In genomic region chr12:102524760-102525159, GRCm38 (mm10) we compare ENCODE assay signal across 8 mouse cellular contexts. TPM values are rescaled to one million over a fixed set of nuclear protein-coding genes. Genes with fewer than 3 reads are reported as not detected.
DNase-seq lines count a peak whose midpoint lies in the region; ATAC-seq and TF ChIP-seq lines count a peak whose summit lies in the region.

No protein-coding gene starts in this region.

- no peak overlapping the region for H3K4me3 ChIP-seq in limb, embryonic 11.5 days (ENCODE audit: low read depth, low read length)
- no peak overlapping the region for H3K4me3 ChIP-seq in limb, embryonic 10.5 days
- H3K4me3 ChIP-seq in cerebellum, adult 2 months (replicated peaks; ENCODE audit: insufficient read depth, low read depth, low read length) = no peak overlapping the region

- 16% methylated on average over 6 of the region's 6 CpGs for WGBS in limb, embryonic 11.5 days
- WGBS in limb, embryonic 10.5 days = 23% methylated on average over 6 of the region's 6 CpGs
- WGBS in cerebellum, adult 2 months = 24% methylated on average over 6 of the region's 6 CpGs

- H3K36me3 ChIP-seq in limb, embryonic 11.5 days (ENCODE audit: control insufficient read depth, insufficient read depth, low read length) = no peaks in the 10 kb centered on the region
- H3K36me3 ChIP-seq in limb, embryonic 10.5 days = no peaks in the 10 kb centered on the region

- peaks cover 23% of the 10 kb centered on the region for H3K27me3 ChIP-seq in limb, embryonic 11.5 days (ENCODE audit: control insufficient read depth, insufficient read depth, low read length)
- peaks cover 71% of the 10 kb centered on the region for H3K27me3 ChIP-seq in limb, embryonic 10.5 days (ENCODE audit: low read depth, poor library complexity, severe bottlenecking)
- H3K27me3 ChIP-seq in cerebellum, adult 2 months (ENCODE audit: control insufficient read depth, insufficient read depth, low read length) = no peaks in the 10 kb centered on the region

- H3K4me1 ChIP-seq in limb, embryonic 11.5 days (ENCODE audit: control insufficient read depth, insufficient read depth, low read length) = no peaks in the 10 kb centered on the region
- H3K4me1 ChIP-seq in limb, embryonic 10.5 days = peaks cover 8% of the 10 kb centered on the region
- H3K4me1 ChIP-seq in cerebellum, adult 2 months (ENCODE audit: control insufficient read depth, insufficient read depth, low read length) = 0 out of 2 replicates have a peak, but pooled peaks cover 3% of the 10 kb centered on the region

- ATAC-seq in limb, embryonic 11.5 days (ENCODE audit: insufficient number of reproducible peaks, low FRiP score, low TSS enrichment, low read depth) = no peak
- peak; percentile 55 for ATAC-seq in granulocyte monocyte progenitor cell, adult 5-6 weeks (replicated peaks; ENCODE audit: poor library complexity, severe bottlenecking)

- peak; percentile 47 for DNase-seq in limb, embryonic 11.5 days (ENCODE audit: low spot score)
- no peak for DNase-seq in limb, embryonic 10.5 days (ENCODE audit: low spot score)
- DNase-seq in MEL-GATA-1-ER (ENCODE audit: extremely low read depth, low read depth) = peak; percentile 46
- peak; percentile 32 to 49 for DNase-seq in cerebellum, adult 2 months
- peak; percentile 56 for DNase-seq in lung, postnatal 10 days
- DNase-seq in spleen, adult 18-20 months = no peak
- no peak for DNase-seq in layer of hippocampus, adult 11-12 months (ENCODE audit: low spot score)

- no peak for TF ChIP-seq POLR2A in cerebellum, adult 2 months (IDR thresholded peaks at IDR 0.05; ENCODE audit: borderline replicate concordance, insufficient read depth, low read length)

- H3K9ac ChIP-seq in limb, embryonic 11.5 days (ENCODE audit: low read length) = no peak overlapping the region

- TF ChIP-seq CTCF in cerebellum, adult 2 months (IDR thresholded peaks at IDR 0.05; ENCODE audit: borderline replicate concordance, insufficient read depth, low read depth, low read length) = peak; percentile 56; the same call in 1 of the 2 replicates

- H3K27ac ChIP-seq in limb, embryonic 11.5 days (replicated peaks; ENCODE audit: low read depth, low read length) = no peak overlapping the region
- no peak overlapping the region for H3K27ac ChIP-seq in limb, embryonic 10.5 days
- no peak overlapping the region for H3K27ac ChIP-seq in cerebellum, adult 2 months (ENCODE audit: insufficient read depth, low read length)

- H3K9me3 ChIP-seq in limb, embryonic 11.5 days (ENCODE audit: control insufficient read depth, low read length) = no peaks in the 10 kb centered on the region
- H3K9me3 ChIP-seq in limb, embryonic 10.5 days (replicated peaks) = no peaks in the 10 kb centered on the region

- H3K4me2 ChIP-seq in limb, embryonic 11.5 days (ENCODE audit: low read depth, severe bottlenecking) = no peak overlapping the region

RNA-seq across cellular contexts. Expression of gene Chga, which starts 30.0 kb away (rescaled TPM):
- 0.20 and 0.23 TPM in 2 replicates for polyA plus RNA-seq in limb, embryonic 11.5 days (2014; fragmentation: Nextera tagmentation; extraction: Ambion mirVana)
- 0.15 and 0.23 TPM in 2 replicates for polyA plus RNA-seq in limb, embryonic 10.5 days (2016; fragmentation: Nextera tagmentation; extraction: Ambion mirVana)
- 187 and 216 TPM in 2 replicates for polyA plus RNA-seq in cerebellum, adult 2 months (2012; rRNA removed)
- total RNA-seq in granulocyte monocyte progenitor cell, adult 5-6 weeks (2014; fragmentation: Nextera tagmentation) = not detected in 2 replicates
- total RNA-seq in granulocyte monocyte progenitor cell, adult 5-6 weeks (2017) = not detected in 2 replicates

RNA-seq across cellular contexts. Expression of gene Golga5, which starts 55.8 kb away (rescaled TPM):
- 36.0 and 36.6 TPM in 2 replicates for polyA plus RNA-seq in limb, embryonic 11.5 days (2014; fragmentation: Nextera tagmentation; extraction: Ambion mirVana)
- polyA plus RNA-seq in limb, embryonic 10.5 days (2016; fragmentation: Nextera tagmentation; extraction: Ambion mirVana) = 27.1 and 30.9 TPM in 2 replicates
- 27.4 and 28.4 TPM in 2 replicates for polyA plus RNA-seq in cerebellum, adult 2 months (2012; rRNA removed)
- total RNA-seq in granulocyte monocyte progenitor cell, adult 5-6 weeks (2014; fragmentation: Nextera tagmentation) = 25.2 and 28.7 TPM in 2 replicates
- total RNA-seq in granulocyte monocyte progenitor cell, adult 5-6 weeks (2017) = 53.3 and 71.2 TPM in 2 replicates

Comparison
In these comparisons a context has a peak if more than half of its experiments do, and no peak if none do; other contexts are left out.
1. DNase-seq: peak in limb, embryonic 11.5 days (single experiment), MEL-GATA-1-ER (single experiment), cerebellum, adult 2 months (2 of 2) and lung, postnatal 10 days (single experiment); none in limb, embryonic 10.5 days (single experiment), spleen, adult 18-20 months (0 of 2) and layer of hippocampus, adult 11-12 months (single experiment).
2. RNA of gene Chga, which starts 30.0 kb away (polyA plus RNA-seq): 187 to 216 TPM in cerebellum, adult 2 months; 0.20 to 0.23 TPM in limb, embryonic 11.5 days and 0.15 to 0.23 TPM in limb, embryonic 10.5 days; every median in the first group is over 100 times any median in the second.